Mouse (Mus musculus) neural tube, embryonic 11.5 days (tissue): ENCODE measurements around the gene Gm40193. TPM values are rescaled to one million over a fixed set of nuclear protein-coding genes. Genes with fewer than 3 reads are reported as not detected.

Experiments used
- ATAC-seq: fragments of 200-750 bp; cut with Nextera tagmentation; 2 replicates; pipeline ENCODE4 v1.8.0; 2017; ENCODE audit warnings: moderate number of reproducible peaks, mild to moderate bottlenecking, moderate TSS enrichment, moderate library complexity; ENCODE audit not compliant: insufficient read depth, low FRiP score, low TSS enrichment
- DNase-seq: peaks from one replicate; pipeline ENCODE4 v3.0.0-alpha.2; 2015; ENCODE audit warnings: low spot score
- H3K27ac ChIP-seq: fragments of 300-500 bp; sonication (generic); 2 replicates; pipeline ENCODE4 v1.5.1; 2014; ENCODE audit warnings: low read depth, mild to moderate bottlenecking, low read length
- H3K27me3 ChIP-seq: fragments of 300-500 bp; sonication (generic); 2 replicates; pipeline ENCODE4 v1.6.1; 2014; ENCODE audit warnings: mild to moderate bottlenecking, low read length, mixed read lengths; ENCODE audit not compliant: control insufficient read depth, insufficient read depth
- H3K36me3 ChIP-seq: fragments of 300-500 bp; sonication (generic); 2 replicates; pipeline ENCODE4 v1.6.1; 2014; ENCODE audit warnings: mild to moderate bottlenecking, low read length, moderate library complexity, mixed read lengths; ENCODE audit not compliant: control insufficient read depth, insufficient read depth
- H3K4me1 ChIP-seq: fragments of 300-500 bp; sonication (generic); 2 replicates; pipeline ENCODE4 v1.6.1; 2014; ENCODE audit warnings: low read length, mixed read lengths; ENCODE audit not compliant: control insufficient read depth, insufficient read depth
- H3K4me2 ChIP-seq: fragments of 300-500 bp; sonication (generic); 2 replicates; pipeline ENCODE4 v1.6.1; 2014; ENCODE audit warnings: low read depth, mild to moderate bottlenecking, moderate library complexity
- H3K4me3 ChIP-seq: fragments of 300-500 bp; sonication (generic); 2 replicates; pipeline ENCODE4 v1.5.1; 2014; ENCODE audit warnings: low read depth, low read length
- H3K9ac ChIP-seq: fragments of 300-500 bp; sonication (generic); 2 replicates; pipeline ENCODE4 v1.6.1; 2014; ENCODE audit warnings: mild to moderate bottlenecking, low read length
- H3K9me3 ChIP-seq: fragments of 300-500 bp; sonication (generic); 2 replicates; pipeline ENCODE4 v1.6.1; 2016; ENCODE audit warnings: low read length; ENCODE audit not compliant: control insufficient read depth
- WGBS: fragments of 180-500 bp; shearing (Covaris S2); extraction: QIAGEN DNeasy Blood & Tissue Kit; methylation state at CpG from one replicate; pipeline ENCODE4 v1.1.7; 2014; 5-methylcytosine and 5-hydroxymethylcytosine counted together
- polyA plus RNA-seq: library from polyadenylated mRNA; unstranded; fragments of >200 nt; fragmentation: Nextera tagmentation; extraction: Ambion mirVana; gene quantifications from 2 replicates; pipeline ENCODE4 v1.2.1, GENCODE M21; 2014

The Gm40193 gene
- polyA plus RNA-seq, 1 experiment from 2014 or later: not detected

GRCm38 (mm10) chr11:70506962-70507515, 25.7 kb downstream of the Gm40193 start:
- ATAC-seq: no peak
- 74% methylated on average over 7 of the region's 7 CpGs for WGBS

GRCm38 (mm10) chr11:70506385-70506784, 26.4 kb downstream of the Gm40193 start:
- H3K36me3 ChIP-seq: no peaks in the 10 kb centered on the region
- ATAC-seq (no peak), DNase-seq (peak; percentile 53)
- H3K27me3 ChIP-seq: no peaks in the 10 kb centered on the region
- H3K27ac ChIP-seq: no peak overlapping the region
- no peak overlapping the region for H3K4me2 ChIP-seq
- WGBS: 33% methylated on average over 4 of the region's 4 CpGs
- no peaks in the 10 kb centered on the region for H3K9me3 ChIP-seq
- H3K9ac ChIP-seq: no peak overlapping the region
- no peak overlapping the region for H3K4me3 ChIP-seq
- no peaks in the 10 kb centered on the region for H3K4me1 ChIP-seq

More at GRCm38 (mm10) chr11:70506962-70507515, 25.7 kb downstream of the Gm40193 start:
- Histone ChIP-seq H3K9me3 (no peaks in the 10 kb centered on the region), H3K4me1 (no peaks in the 10 kb centered on the region), H3K27ac (no peak overlapping the region), H3K9ac (no peak overlapping the region), H3K27me3 (no peaks in the 10 kb centered on the region), H3K4me3 (no peak overlapping the region), H3K4me2 (no peak overlapping the region), H3K36me3 (no peaks in the 10 kb centered on the region)
- no peak for DNase-seq

GRCm38 (mm10) chr11:70504970-70505369, 27.8 kb downstream of the Gm40193 start, which contains the start of gene Tm4sf5:
Tm4sf5 (plus strand) TSS chr11:70505244.
- Histone ChIP-seq H3K9ac (no peak within 1 kb of the TSS), H3K4me3 (no peak within 1 kb of the TSS), H3K36me3 (no peaks in the 10 kb centered on the region), H3K4me1 (no peaks in the 10 kb centered on the region), H3K9me3 (no peaks in the 10 kb centered on the region), H3K4me2 (no peak within 1 kb of the TSS), H3K27ac (no peak within 1 kb of the TSS), H3K27me3 (no peaks in the 10 kb centered on the region)
- WGBS: 75% methylated on average over 9 of the region's 9 CpGs
- DNase-seq (no peak), ATAC-seq (no peak)

- ATAC-seq (no peak), DNase-seq (no peak)
- Histone ChIP-seq H3K9me3 (no peaks in the 10 kb centered on the region), H3K27ac (no peak overlapping the region), H3K27me3 (no peaks in the 10 kb centered on the region), H3K4me3 (no peak overlapping the region), H3K36me3 (no peaks in the 10 kb centered on the region), H3K4me2 (no peak overlapping the region), H3K9ac (no peak overlapping the region), H3K4me1 (no peaks in the 10 kb centered on the region)
- WGBS: 71% methylated on average over 3 of the region's 3 CpGs
These were observed 30.7 kb downstream of the Gm40193 start for GRCm38 (mm10) chr11:70502018-70502417.

GRCm38 (mm10) chr11:70500476-70500812, 32.3 kb downstream of the Gm40193 start:
- no peaks in the 10 kb centered on the region for H3K27me3 ChIP-seq
- H3K27ac ChIP-seq: no peak overlapping the region
- H3K9ac ChIP-seq: no peak overlapping the region
- 91% methylated on average over 1 of the region's 1 CpGs for WGBS
- no peak overlapping the region for H3K4me3 ChIP-seq
- no peak overlapping the region for H3K4me2 ChIP-seq
- no peak for DNase-seq
- no peaks in the 10 kb centered on the region for H3K9me3 ChIP-seq
- H3K4me1 ChIP-seq: no peaks in the 10 kb centered on the region
- no peaks in the 10 kb centered on the region for H3K36me3 ChIP-seq
- no peak for ATAC-seq

GRCm38 (mm10) chr11:70499566-70500475, 32.9 kb downstream of the Gm40193 start:
- WGBS: 76% methylated on average over 14 of the region's 14 CpGs
- DNase-seq (no peak), ATAC-seq (no peak)
- H3K4me3 ChIP-seq: no peak overlapping the region
- no peaks in the 10 kb centered on the region for H3K27me3 ChIP-seq
- H3K27ac ChIP-seq: no peak overlapping the region
- no peak overlapping the region for H3K9ac ChIP-seq
- no peaks in the 10 kb centered on the region for H3K36me3 ChIP-seq
- H3K9me3 ChIP-seq: no peaks in the 10 kb centered on the region
- H3K4me2 ChIP-seq: no peak overlapping the region
- H3K4me1 ChIP-seq: no peaks in the 10 kb centered on the region

GRCm38 (mm10) chr11:70489684-70490083, 43.1 kb downstream of the Gm40193 start:
- Histone ChIP-seq H3K4me2 (no peak overlapping the region), H3K27ac (no peak overlapping the region), H3K9ac (no peak overlapping the region), H3K9me3 (no peaks in the 10 kb centered on the region), H3K4me1 (no peaks in the 10 kb centered on the region), H3K4me3 (no peak overlapping the region), H3K36me3 (no peaks in the 10 kb centered on the region), H3K27me3 (no peaks in the 10 kb centered on the region)
- 88% methylated on average over 6 of the region's 6 CpGs for WGBS
- DNase-seq (no peak), ATAC-seq (no peak)

- Histone ChIP-seq H3K9me3 (no peaks in the 10 kb centered on the region), H3K4me3 (no peak overlapping the region), H3K4me1 (no peaks in the 10 kb centered on the region), H3K27me3 (no peaks in the 10 kb centered on the region), H3K27ac (no peak overlapping the region), H3K36me3 (no peaks in the 10 kb centered on the region), H3K9ac (no peak overlapping the region), H3K4me2 (no peak overlapping the region)
- WGBS: 93% methylated on average over 3 of the region's 3 CpGs
- DNase-seq (no peak), ATAC-seq (no peak)
These were observed 43.6 kb downstream of the Gm40193 start for GRCm38 (mm10) chr11:70489138-70489537.

- H3K4me3 ChIP-seq: no peak overlapping the region
- H3K36me3 ChIP-seq: no peaks in the 10 kb centered on the region
- no peak overlapping the region for H3K27ac ChIP-seq
- 42% methylated on average over 4 of the region's 4 CpGs for WGBS
- DNase-seq: no peak
- H3K4me2 ChIP-seq: no peak overlapping the region
- no peak overlapping the region for H3K9ac ChIP-seq
- no peaks in the 10 kb centered on the region for H3K4me1 ChIP-seq
- no peaks in the 10 kb centered on the region for H3K27me3 ChIP-seq
- H3K9me3 ChIP-seq: no peaks in the 10 kb centered on the region
- no peak for ATAC-seq
These were observed 44.9 kb downstream of the Gm40193 start for GRCm38 (mm10) chr11:70487816-70488215.
